Mouse (Mus musculus): ENCODE measurements around the gene Ak2. TPM values are rescaled to one million over a fixed set of nuclear protein-coding genes. Genes with fewer than 3 reads are reported as not detected.

Ak2 gene
- polyA plus RNA-seq, 1 experiment from 2014 or later: 173 TPM

- H3K9ac ChIP-seq (ENCODE audit: low read depth, low read length): no peak overlapping the region
- no peaks in the 10 kb centered on the region for H3K9me3 ChIP-seq (replicated peaks; ENCODE audit: low read length)
- H3K4me3 ChIP-seq (replicated peaks; ENCODE audit: low read depth, low read length): no peak overlapping the region
- H3K4me2 ChIP-seq (ENCODE audit: low read length): no peak overlapping the region
- no peak for DNase-seq (ENCODE audit: low spot score)
- TF ChIP-seq CTCF (IDR thresholded peaks at IDR 0.05; ENCODE audit: low read depth): no peak
- 0 out of 2 replicates have a peak, but pooled peaks cover 7% of the 10 kb centered on the region for H3K4me1 ChIP-seq (replicated peaks; ENCODE audit: insufficient read depth, low read length)
- 74% methylated on average over 6 of the region's 6 CpGs for WGBS
- no peaks in the 10 kb centered on the region for H3K36me3 ChIP-seq (ENCODE audit: insufficient read depth, low read length)
- peaks cover 12% of the 10 kb centered on the region; the same call in 1 of the 2 replicates for H3K27me3 ChIP-seq (ENCODE audit: insufficient read depth, low read length)
- H3K27ac ChIP-seq: no peak overlapping the region
- no peak for ATAC-seq (replicated peaks; ENCODE audit: low FRiP score, low read depth)
These were observed 59.2 kb downstream of the Ak2 start for GRCm38 (mm10) chr4:129050901-129051417.

GRCm38 (mm10) chr4:129051461-129052183 is 59.9 kb downstream of the Ak2 start:
- TF ChIP-seq CTCF (IDR thresholded peaks at IDR 0.05; ENCODE audit: low read depth): no peak
- no peak overlapping the region for H3K4me3 ChIP-seq (replicated peaks; ENCODE audit: low read depth, low read length)
- no peaks in the 10 kb centered on the region for H3K36me3 ChIP-seq (ENCODE audit: insufficient read depth, low read length)
- H3K4me2 ChIP-seq (ENCODE audit: low read length): no peak overlapping the region
- 0 out of 2 replicates have a peak, but pooled peaks cover 7% of the 10 kb centered on the region for H3K4me1 ChIP-seq (replicated peaks; ENCODE audit: insufficient read depth, low read length)
- no peak overlapping the region for H3K27ac ChIP-seq
- ATAC-seq (replicated peaks; ENCODE audit: low FRiP score, low read depth) (no peak), DNase-seq (ENCODE audit: low spot score) (no peak)
- 36% methylated on average over 11 of the region's 11 CpGs for WGBS
- no peak overlapping the region for H3K9ac ChIP-seq (ENCODE audit: low read depth, low read length)
- H3K27me3 ChIP-seq (ENCODE audit: insufficient read depth, low read length): peaks cover 12% of the 10 kb centered on the region; the same call in 1 of the 2 replicates
- no peaks in the 10 kb centered on the region for H3K9me3 ChIP-seq (replicated peaks; ENCODE audit: low read length)

- Histone ChIP-seq H3K36me3 (ENCODE audit: insufficient read depth, low read length) (no peaks in the 10 kb centered on the region), H3K27me3 (ENCODE audit: insufficient read depth, low read length) (0 out of 2 replicates have a peak, but pooled peaks cover 3% of the 10 kb centered on the region), H3K9ac (ENCODE audit: low read depth, low read length) (no peak overlapping the region), H3K4me1 (replicated peaks; ENCODE audit: insufficient read depth, low read length) (no peaks in the 10 kb centered on the region), H3K27ac (no peak overlapping the region), H3K4me3 (replicated peaks; ENCODE audit: low read depth, low read length) (no peak overlapping the region), H3K9me3 (replicated peaks; ENCODE audit: low read length) (no peaks in the 10 kb centered on the region), H3K4me2 (ENCODE audit: low read length) (no peak overlapping the region)
- TF ChIP-seq CTCF (IDR thresholded peaks at IDR 0.05; ENCODE audit: low read depth): no peak
- DNase-seq (ENCODE audit: low spot score) (no peak), ATAC-seq (replicated peaks; ENCODE audit: low FRiP score, low read depth) (no peak)
- WGBS: 80% methylated on average over 12 of the region's 12 CpGs
These were observed 63.0 kb downstream of the Ak2 start for GRCm38 (mm10) chr4:129054757-129055156.

- Histone ChIP-seq H3K4me2 (ENCODE audit: low read length) (no peak overlapping the region), H3K27me3 (ENCODE audit: insufficient read depth, low read length) (no peaks in the 10 kb centered on the region), H3K27ac (no peak overlapping the region), H3K36me3 (ENCODE audit: insufficient read depth, low read length) (no peaks in the 10 kb centered on the region), H3K9ac (ENCODE audit: low read depth, low read length) (no peak overlapping the region), H3K4me1 (replicated peaks; ENCODE audit: insufficient read depth, low read length) (no peaks in the 10 kb centered on the region), H3K4me3 (replicated peaks; ENCODE audit: low read depth, low read length) (no peak overlapping the region), H3K9me3 (replicated peaks; ENCODE audit: low read length) (no peaks in the 10 kb centered on the region)
- DNase-seq (ENCODE audit: low spot score): no peak
- TF ChIP-seq CTCF (IDR thresholded peaks at IDR 0.05; ENCODE audit: low read depth): no peak
- no peak for ATAC-seq (replicated peaks; ENCODE audit: low FRiP score, low read depth)
- 87% methylated on average over 5 of the region's 5 CpGs for WGBS
These were observed 63.8 kb downstream of the Ak2 start for GRCm38 (mm10) chr4:129055562-129055961.

GRCm38 (mm10) chr4:129057533-129058206 is 65.9 kb downstream of the Ak2 start:
- TF ChIP-seq CTCF (IDR thresholded peaks at IDR 0.05; ENCODE audit: low read depth): no peak
- peak overlapping the region; percentile 89 for H3K27ac ChIP-seq
- peak overlapping the region; percentile 95 for H3K4me2 ChIP-seq (ENCODE audit: low read length)
- H3K4me3 ChIP-seq (replicated peaks; ENCODE audit: low read depth, low read length): peak overlapping the region; percentile 90
- no peaks in the 10 kb centered on the region for H3K36me3 ChIP-seq (ENCODE audit: insufficient read depth, low read length)
- H3K9ac ChIP-seq (ENCODE audit: low read depth, low read length): peak overlapping the region; percentile 86
- ATAC-seq (replicated peaks; ENCODE audit: low FRiP score, low read depth) (peak; percentile 93), DNase-seq (ENCODE audit: low spot score) (peak; percentile 98)
- no peaks in the 10 kb centered on the region for H3K27me3 ChIP-seq (ENCODE audit: insufficient read depth, low read length)
- H3K9me3 ChIP-seq (replicated peaks; ENCODE audit: low read length): no peaks in the 10 kb centered on the region
- H3K4me1 ChIP-seq (replicated peaks; ENCODE audit: insufficient read depth, low read length): no peaks in the 10 kb centered on the region
- WGBS: 4% methylated on average over 39 of the region's 44 CpGs

Data from kidney, postnatal 0 days (tissue).